Mouse (Mus musculus): ENCODE measurements around the gene Gm28557. TPM values are rescaled to one million over a fixed set of nuclear protein-coding genes. Genes with fewer than 3 reads are reported as not detected.

Gm28557 gene
- polyA plus RNA-seq, 1 experiment from 2014 or later = 2.1 TPM

DNA sequence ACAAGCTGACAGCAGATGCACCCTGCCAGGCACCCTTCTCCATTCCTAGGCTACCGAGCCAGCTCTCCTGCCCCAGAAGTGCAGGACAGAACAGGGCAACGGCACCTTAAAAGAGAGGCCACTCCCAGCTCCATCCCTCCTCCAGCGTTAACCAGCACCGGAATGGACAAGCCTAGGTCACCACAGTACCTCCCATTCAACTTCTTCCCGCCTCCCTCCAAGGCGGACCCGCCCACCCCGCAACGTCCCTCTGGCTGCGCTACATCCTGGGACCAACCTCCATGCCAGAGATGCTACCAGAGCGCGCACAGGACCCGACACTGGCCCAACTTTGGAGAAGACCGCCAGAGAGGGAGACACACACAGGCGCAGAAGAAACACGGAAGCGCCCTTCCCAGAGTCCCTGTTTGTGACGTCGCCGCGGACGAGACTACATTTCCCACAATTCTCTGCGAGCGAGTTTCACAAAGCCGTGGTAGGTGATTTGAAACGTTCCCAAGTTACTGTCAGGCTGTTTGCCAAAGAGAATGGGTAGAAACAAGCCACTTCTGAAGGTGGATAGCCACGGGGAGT is 47.5 kb downstream of the Gm28557 start, which contains the start of gene Zfp712:
Gene Zfp712 (minus strand): TSS at position 385 of the 573 bp plus-strand sequence.
- Histone ChIP-seq H3K4me3 (replicated peaks; ENCODE audit: low read length) (peak within 1 kb of the TSS; percentile 86), H3K27me3 (replicated peaks; ENCODE audit: control insufficient read depth, insufficient read depth, low read length) (no peaks in the 10 kb centered on the region), H3K36me3 (ENCODE audit: control insufficient read depth, insufficient read depth) (no peaks in the 10 kb centered on the region), H3K4me2 (ENCODE audit: low read length) (peak within 1 kb of the TSS; percentile 77), H3K9me3 (ENCODE audit: control insufficient read depth, low read length) (peaks cover 5% of the 10 kb centered on the region; the same call in 1 of the 2 replicates), H3K9ac (replicated peaks; ENCODE audit: low read depth, low read length) (peak within 1 kb of the TSS; percentile 60), H3K27ac (ENCODE audit: low read length) (peak within 1 kb of the TSS; percentile 80), H3K4me1 (replicated peaks; ENCODE audit: control insufficient read depth, insufficient read depth, low read length) (peaks cover 6% of the 10 kb centered on the region)
- peak; percentile 94 for ATAC-seq
- under 1% methylated on average over 27 of the region's 27 CpGs for WGBS

- Histone ChIP-seq H3K36me3 (ENCODE audit: control insufficient read depth, insufficient read depth) (no peaks in the 10 kb centered on the region), H3K4me3 (replicated peaks; ENCODE audit: low read length) (peak overlapping the region; percentile 86), H3K4me1 (replicated peaks; ENCODE audit: control insufficient read depth, insufficient read depth, low read length) (peaks cover 6% of the 10 kb centered on the region), H3K4me2 (ENCODE audit: low read length) (peak overlapping the region; percentile 77), H3K9ac (replicated peaks; ENCODE audit: low read depth, low read length) (peak overlapping the region; percentile 60), H3K9me3 (ENCODE audit: control insufficient read depth, low read length) (peaks cover 5% of the 10 kb centered on the region; the same call in 1 of the 2 replicates), H3K27me3 (replicated peaks; ENCODE audit: control insufficient read depth, insufficient read depth, low read length) (no peaks in the 10 kb centered on the region), H3K27ac (ENCODE audit: low read length) (no peak overlapping the region)
- 4% methylated on average over 12 of the region's 12 CpGs for WGBS
- peak; percentile 1 for ATAC-seq
Observed at GRCm38 (mm10) chr13:67060161-67060785, 48.1 kb downstream of the Gm28557 start.

Other genes starting within 250 kb of the Gm28557 start
- gene Gm10767, start 203.7 kb downstream of the Gm28557 start, polyA plus RNA-seq (2015; fragmentation: Nextera tagmentation; extraction: Ambion mirVana) = 2.7 and 3.6 TPM in 2 replicates
- 9.7 and 9.8 TPM in 2 replicates for gene Zfp712, start 47.4 kb downstream of the Gm28557 start, polyA plus RNA-seq (2015; fragmentation: Nextera tagmentation; extraction: Ambion mirVana)
- 13.3 and 14.1 TPM in 2 replicates for gene Zfp708, start 10.6 kb downstream of the Gm28557 start, polyA plus RNA-seq (2015; fragmentation: Nextera tagmentation; extraction: Ambion mirVana)
- gene Rslcan18, start 7.7 kb upstream of the Gm28557 start, polyA plus RNA-seq (2015; fragmentation: Nextera tagmentation; extraction: Ambion mirVana) = 0.10 TPM in 1 of 2 replicates, not detected in the other
- 4.6 and 4.8 TPM in 2 replicates for gene Zfp759, start 13.1 kb upstream of the Gm28557 start, polyA plus RNA-seq (2015; fragmentation: Nextera tagmentation; extraction: Ambion mirVana)
- 8.6 and 9.4 TPM in 2 replicates for gene Rsl1, start 64.6 kb upstream of the Gm28557 start, polyA plus RNA-seq (2015; fragmentation: Nextera tagmentation; extraction: Ambion mirVana)
- 3.3 TPM in 2 replicates for gene Zfp455, start 85.9 kb upstream of the Gm28557 start, polyA plus RNA-seq (2015; fragmentation: Nextera tagmentation; extraction: Ambion mirVana)
- 5.8 and 6.4 TPM in 2 replicates for gene Zfp458, start 169.9 kb upstream of the Gm28557 start, polyA plus RNA-seq (2015; fragmentation: Nextera tagmentation; extraction: Ambion mirVana)
- 0.86 and 1.9 TPM in 2 replicates for gene Zfp457, start 197.9 kb upstream of the Gm28557 start, polyA plus RNA-seq (2015; fragmentation: Nextera tagmentation; extraction: Ambion mirVana)
- gene Zfp595, start 224.0 kb upstream of the Gm28557 start, polyA plus RNA-seq (2015; fragmentation: Nextera tagmentation; extraction: Ambion mirVana) = 1.7 and 2.1 TPM in 2 replicates

Data from forebrain, embryonic 16.5 days (tissue).